Mouse (Mus musculus): ENCODE results near the gene Uhrf1. TPM values are rescaled to one million over a fixed set of nuclear protein-coding genes. Genes with fewer than 3 reads are reported as not detected.
"Not testable (repeated sequence)": the region's sequence is repeated elsewhere in the genome, so short reads cannot be mapped to it uniquely, and the experiment has no call there.

The Uhrf1 gene
- total RNA-seq (2017) = 2.3 and 2.4 TPM in 2 replicates

GRCm38 (mm10) chr17:56303160-56303846 lies at the start of gene Uhrf1:
Gene Uhrf1, plus strand, starts transcription at chr17:56303321.
- no peak for ATAC-seq (ENCODE audit: extremely low read depth, insufficient number of reproducible peaks, low FRiP score, poor library complexity, severe bottlenecking)

- ATAC-seq (ENCODE audit: extremely low read depth, insufficient number of reproducible peaks, low FRiP score, poor library complexity, severe bottlenecking) = no peak
These were observed 48.4 kb upstream of the Uhrf1 start for GRCm38 (mm10) chr17:56254695-56255094.

DNA sequence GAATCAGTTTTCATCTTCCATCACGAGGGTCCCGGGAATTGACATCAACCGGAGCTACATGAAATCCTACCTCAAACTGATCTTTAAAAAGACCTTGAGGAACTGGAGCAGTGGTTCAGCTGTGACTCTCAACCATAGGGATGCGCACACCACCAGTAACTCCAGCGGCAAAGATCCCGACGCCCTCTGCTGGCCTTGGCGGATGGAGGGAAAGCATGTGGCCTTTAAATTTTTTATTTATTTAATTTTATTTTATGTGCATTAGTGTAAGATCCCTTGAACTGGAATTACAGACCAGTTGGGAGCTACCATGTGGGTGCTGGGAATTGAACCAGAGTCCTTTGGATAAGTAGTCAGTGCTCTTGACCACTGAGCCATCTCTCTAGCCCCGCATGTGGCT lies 47.7 kb upstream of the Uhrf1 start:
- ATAC-seq (ENCODE audit: extremely low read depth, insufficient number of reproducible peaks, low FRiP score, poor library complexity, severe bottlenecking) = no peak

DNA sequence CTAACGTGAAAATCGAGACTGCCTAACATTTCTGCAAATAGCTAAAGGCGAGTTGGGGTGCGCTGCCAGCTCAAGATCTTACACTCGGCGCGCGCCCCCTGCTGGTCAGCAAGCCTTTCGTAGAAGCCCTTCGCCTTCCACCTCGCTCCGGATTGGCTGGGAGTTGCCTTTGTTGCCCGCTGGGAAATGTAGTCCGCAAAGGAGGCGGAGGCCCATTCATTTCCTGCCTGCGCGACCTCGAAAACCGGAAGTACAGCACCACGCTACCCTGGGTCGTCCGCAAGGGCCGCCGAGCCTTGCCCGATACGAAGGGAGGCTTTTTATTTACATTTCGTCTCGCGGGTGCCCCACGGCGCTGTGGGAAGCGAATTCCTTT lies 47.3 kb upstream of the Uhrf1 start:
- peak; percentile 87 for ATAC-seq (ENCODE audit: extremely low read depth, insufficient number of reproducible peaks, low FRiP score, poor library complexity, severe bottlenecking)

- peak; percentile 84 for ATAC-seq (ENCODE audit: extremely low read depth, insufficient number of reproducible peaks, low FRiP score, poor library complexity, severe bottlenecking)
These were observed 46.8 kb upstream of the Uhrf1 start, which contains the start of gene Fem1a for GRCm38 (mm10) chr17:56256239-56256881. Gene Fem1a, plus strand, starts transcription at chr17:56256810.

DNA sequence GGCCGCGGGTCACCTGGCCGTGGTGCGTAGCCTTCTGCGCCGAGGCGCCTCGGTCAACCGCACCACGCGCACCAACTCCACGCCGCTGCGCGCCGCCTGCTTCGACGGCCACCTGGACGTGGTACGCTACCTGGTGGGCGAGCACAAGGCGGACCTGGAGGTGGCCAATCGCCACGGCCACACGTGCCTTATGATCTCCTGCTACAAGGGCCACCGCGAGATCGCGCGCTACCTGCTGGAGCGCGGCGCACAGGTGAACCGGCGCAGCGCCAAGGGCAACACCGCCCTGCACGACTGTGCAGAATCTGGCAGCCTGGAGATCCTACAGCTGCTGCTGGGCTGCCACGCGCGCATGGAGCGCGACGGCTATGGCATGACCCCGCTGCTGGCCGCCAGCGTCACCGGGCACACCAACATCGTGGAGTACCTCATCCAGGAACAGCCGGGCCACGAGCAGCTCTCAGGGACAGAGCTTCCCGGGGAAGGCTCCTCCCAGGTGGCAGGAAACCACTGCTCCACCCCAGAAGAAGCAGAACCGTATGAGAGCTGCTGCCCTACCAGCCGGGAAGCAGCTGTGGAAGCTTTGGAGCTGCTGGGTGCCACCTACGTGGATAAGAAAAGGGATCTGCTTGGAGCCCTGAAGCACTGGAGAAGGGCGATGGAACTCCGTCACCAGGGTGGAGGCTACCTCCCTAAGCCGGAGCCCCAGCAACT lies 45.8 kb upstream of the Uhrf1 start:
- ATAC-seq (ENCODE audit: extremely low read depth, insufficient number of reproducible peaks, low FRiP score, poor library complexity, severe bottlenecking) = no peak

- not testable (repeated sequence) for ATAC-seq (ENCODE audit: extremely low read depth, insufficient number of reproducible peaks, low FRiP score, poor library complexity, severe bottlenecking)
These were observed 44.9 kb upstream of the Uhrf1 start for GRCm38 (mm10) chr17:56258269-56258668.

DNA sequence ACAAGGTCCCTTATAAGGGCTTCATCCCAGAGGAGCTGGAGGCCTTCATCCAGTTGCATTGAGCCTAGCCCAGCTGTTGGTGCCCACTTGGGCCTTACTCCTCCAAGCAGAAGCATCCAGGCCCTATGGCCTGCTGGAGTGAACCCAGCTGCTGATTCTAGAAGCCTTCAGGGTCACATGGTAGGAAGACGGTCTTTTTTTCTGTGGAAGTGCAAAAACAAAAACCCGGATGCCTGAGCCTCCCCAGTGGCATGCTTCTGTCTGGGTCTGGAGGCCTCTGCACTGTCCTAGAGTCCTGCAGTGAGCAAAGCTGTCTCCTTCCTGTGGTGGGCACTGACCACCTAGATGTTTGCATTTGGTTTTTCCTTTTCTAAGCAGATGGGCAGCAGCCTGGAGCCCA lies 44.3 kb upstream of the Uhrf1 start:
- not testable (repeated sequence) for ATAC-seq (ENCODE audit: extremely low read depth, insufficient number of reproducible peaks, low FRiP score, poor library complexity, severe bottlenecking)

DNA sequence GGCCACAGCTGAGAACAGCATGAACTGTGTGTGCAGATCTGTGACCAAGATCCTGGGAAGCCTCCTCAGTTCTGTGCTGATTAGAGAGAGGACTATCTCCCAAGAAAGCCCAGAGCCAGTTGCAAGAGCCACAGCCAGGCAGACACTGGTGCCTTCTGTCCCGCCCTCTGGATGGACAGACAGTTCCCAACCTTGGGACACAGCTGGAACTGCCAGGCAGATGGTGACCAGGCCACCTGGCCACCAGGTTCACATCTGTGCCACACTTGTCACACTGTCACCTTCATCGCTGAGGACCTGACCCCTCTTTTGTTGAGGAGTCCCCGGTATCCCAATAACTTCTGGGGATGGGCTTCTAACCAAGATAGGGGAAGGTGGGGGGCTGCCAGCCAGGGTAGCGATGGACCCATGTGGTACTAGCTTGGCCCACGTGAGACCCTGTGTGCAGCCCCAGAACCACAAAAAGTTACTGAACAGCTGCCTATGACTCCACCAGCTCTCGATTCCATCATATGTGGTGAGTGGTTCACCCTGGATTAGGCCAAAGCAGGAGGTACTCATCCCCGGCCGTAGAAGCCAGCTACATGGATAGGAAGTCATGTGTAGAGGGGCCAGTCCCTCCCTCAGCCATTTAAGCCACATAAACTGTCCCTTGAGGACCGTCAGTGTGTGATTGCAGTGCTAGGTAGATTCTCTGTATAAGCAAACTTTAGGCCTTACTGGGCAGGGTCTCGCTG lies 43.7 kb upstream of the Uhrf1 start:
- no peak for ATAC-seq (ENCODE audit: extremely low read depth, insufficient number of reproducible peaks, low FRiP score, poor library complexity, severe bottlenecking)

DNA sequence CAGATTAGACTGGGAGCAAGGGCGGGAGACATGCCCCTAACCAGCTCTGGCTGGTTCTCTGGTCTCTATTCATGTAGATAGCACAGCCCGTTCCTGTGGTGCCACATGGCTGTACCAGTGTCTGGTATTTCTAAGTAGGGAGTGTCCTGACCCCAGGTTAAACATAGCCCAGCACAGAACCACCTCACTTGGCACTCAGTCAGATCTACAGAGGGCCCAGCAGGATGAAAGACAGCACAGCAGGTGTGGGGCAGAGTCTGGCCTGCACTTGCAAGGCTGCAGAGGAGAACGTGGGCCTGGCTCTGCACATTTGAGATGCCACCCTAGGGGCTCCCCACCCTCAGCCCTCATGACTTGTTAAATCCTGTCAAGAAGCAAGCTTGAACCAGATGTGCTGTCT lies 42.0 kb upstream of the Uhrf1 start:
- no peak for ATAC-seq (ENCODE audit: extremely low read depth, insufficient number of reproducible peaks, low FRiP score, poor library complexity, severe bottlenecking)

DNA sequence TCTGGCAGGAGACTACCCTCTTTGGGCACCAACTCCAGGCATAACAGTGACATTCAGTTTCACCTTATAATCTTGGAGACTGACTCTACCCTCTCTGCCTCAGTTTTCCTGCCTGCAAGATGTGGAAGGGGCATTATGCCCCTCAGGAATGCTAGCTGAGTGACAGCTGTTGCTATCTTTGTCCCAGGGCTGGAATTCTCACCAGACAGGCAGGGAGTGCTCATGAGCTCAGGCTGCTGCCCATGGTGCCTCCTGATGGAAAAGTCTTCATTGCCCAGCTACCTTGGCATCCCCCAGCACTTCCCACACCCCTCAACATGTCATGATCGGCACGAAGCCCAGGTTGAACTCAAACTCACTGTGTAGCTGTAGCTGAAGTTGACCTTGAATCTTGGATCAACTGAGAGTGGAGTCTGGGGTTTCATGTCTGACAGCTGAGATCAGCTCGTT lies 40.5 kb upstream of the Uhrf1 start:
- no peak for ATAC-seq (ENCODE audit: extremely low read depth, insufficient number of reproducible peaks, low FRiP score, poor library complexity, severe bottlenecking)

DNA sequence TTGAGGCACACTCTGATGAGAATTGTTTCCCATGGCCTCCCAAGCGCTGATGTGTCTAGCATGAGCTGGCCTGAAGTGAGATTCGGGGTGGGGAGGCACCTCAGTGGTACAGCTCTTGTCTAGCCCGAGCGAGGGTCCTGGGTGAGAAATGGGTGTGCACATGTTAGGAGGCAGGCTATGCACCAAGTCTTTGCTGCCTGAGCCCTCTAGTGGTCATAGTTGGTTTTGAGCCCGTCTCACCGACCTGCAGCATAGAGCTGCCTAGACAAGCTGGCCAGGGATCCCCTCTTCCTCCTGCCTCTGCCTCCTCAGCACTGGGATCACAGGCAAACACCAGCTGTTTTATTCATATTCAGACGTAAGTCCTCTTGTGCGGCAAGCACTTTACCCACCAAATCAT lies 39.1 kb upstream of the Uhrf1 start:
- ATAC-seq (ENCODE audit: extremely low read depth, insufficient number of reproducible peaks, low FRiP score, poor library complexity, severe bottlenecking) = peak; percentile 65

GRCm38 (mm10) chr17:56265011-56265410 lies 38.1 kb upstream of the Uhrf1 start:
- no peak for ATAC-seq (ENCODE audit: extremely low read depth, insufficient number of reproducible peaks, low FRiP score, poor library complexity, severe bottlenecking)

GRCm38 (mm10) chr17:56265869-56266268 lies 37.3 kb upstream of the Uhrf1 start:
- ATAC-seq (ENCODE audit: extremely low read depth, insufficient number of reproducible peaks, low FRiP score, poor library complexity, severe bottlenecking) = no peak

DNA sequence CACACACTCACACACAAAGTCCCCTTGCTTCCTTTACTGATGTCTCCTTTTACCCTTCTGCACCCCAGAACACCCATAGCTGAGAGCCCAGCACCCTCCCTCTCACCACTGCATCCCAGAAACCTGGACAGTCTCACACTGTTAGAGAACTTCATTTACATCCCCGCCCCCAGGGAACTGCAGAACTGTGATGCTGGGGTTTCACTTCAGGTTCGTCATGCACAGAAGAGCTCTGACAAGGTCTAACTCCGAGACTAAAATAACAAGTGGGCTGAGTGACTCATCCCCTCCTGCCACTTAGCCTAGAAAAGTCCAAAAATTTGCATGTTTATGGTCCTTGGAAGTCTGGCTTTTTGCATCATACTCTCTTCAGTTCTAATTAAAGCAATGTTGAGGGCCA lies 36.9 kb upstream of the Uhrf1 start:
- peak; percentile 69 for ATAC-seq (ENCODE audit: extremely low read depth, insufficient number of reproducible peaks, low FRiP score, poor library complexity, severe bottlenecking)

DNA sequence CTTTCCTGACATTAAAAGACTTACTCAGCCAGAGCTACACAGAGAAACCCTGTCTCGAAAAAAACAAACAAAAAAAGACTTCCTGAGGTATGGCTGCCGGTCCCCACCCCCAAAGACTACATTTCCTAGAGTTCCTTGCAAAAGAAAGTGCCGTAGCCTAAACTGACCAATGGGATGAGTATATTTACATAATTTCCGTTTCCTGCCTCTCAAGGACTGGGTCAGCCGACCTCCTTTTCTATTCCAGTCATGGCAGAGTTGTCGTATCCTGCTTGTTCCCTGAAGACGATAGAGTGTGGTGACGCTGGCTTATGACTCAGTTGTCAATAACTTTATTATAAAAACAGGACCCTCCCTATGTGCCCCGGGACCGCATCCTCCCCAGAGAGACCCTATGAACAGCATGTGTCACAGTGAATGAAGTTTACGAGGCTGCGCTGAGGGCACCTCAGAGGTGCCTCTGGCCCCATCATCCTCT lies 33.9 kb upstream of the Uhrf1 start:
- ATAC-seq (ENCODE audit: extremely low read depth, insufficient number of reproducible peaks, low FRiP score, poor library complexity, severe bottlenecking) = peak; percentile 78

DNA sequence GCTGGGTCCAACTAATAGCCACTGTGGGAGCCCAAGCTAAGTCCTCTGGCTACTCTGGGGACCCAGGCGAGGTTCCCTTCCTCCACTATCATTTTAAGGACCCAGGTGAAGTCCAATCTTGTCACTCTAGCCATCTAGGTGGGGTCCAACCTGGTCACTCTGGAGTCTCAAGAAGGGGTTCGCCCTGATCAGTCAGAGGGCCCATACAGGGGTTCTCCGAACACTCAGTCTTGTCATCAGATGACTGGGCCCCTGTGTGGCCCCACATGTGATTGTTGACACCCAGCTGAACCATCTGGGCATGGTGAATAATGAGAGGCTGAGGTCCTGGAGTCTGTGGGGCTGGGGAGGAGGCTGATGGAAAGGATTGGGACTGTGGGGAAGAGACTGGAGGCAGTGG lies 33.4 kb upstream of the Uhrf1 start:
- ATAC-seq (ENCODE audit: extremely low read depth, insufficient number of reproducible peaks, low FRiP score, poor library complexity, severe bottlenecking) = no peak

DNA sequence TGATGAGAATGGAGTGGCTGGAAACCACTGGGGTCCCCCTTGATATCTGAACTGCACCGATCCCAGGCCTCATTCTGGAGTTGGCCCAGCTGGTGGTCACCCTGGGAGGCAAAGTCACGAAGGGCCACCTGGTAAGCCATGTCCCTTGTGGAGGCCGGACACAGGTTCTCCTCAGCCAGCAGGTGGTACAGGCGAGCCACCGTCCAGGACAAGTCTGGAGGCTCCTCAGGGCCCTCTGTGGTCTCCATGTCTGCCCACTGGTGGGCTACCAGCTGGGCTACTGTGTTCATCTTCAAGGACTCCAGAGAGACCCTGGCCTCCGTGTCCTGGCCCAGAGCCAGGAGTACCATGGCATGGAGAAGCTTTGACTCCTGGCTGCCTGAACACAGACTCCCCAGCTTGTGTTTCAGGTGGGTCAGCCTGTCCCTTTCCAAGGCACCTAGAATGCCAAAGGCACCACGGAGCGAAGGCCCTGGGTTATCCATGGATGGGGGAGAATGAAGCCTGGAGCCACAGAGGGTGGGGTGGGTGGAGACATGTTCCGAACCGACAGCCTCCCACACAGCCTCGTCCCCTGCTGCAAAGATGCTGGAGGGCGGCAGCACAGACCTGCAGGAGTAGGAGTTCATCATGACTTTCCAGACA lies 31.4 kb upstream of the Uhrf1 start:
- ATAC-seq (ENCODE audit: extremely low read depth, insufficient number of reproducible peaks, low FRiP score, poor library complexity, severe bottlenecking) = no peak

DNA sequence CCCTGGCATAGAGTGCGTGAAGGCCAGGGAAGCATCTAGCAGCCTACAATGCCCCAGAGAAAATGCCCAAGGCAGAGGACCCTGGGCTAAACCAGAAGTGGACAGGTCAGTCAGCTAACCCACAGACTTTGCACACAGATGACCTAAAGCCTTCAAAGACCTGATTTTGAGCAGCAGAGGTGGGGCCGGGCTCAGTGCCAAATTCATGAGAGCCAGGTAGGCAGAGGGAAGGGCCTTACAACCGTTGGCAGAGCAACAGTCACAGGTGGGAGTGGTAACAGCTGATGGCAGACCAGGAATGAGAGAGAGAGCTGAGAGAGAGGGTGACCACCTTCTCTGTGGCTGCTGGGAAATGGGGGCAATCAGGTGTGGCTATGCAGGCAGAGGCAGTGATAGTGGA lies 30.5 kb upstream of the Uhrf1 start:
- ATAC-seq (ENCODE audit: extremely low read depth, insufficient number of reproducible peaks, low FRiP score, poor library complexity, severe bottlenecking) = no peak
